Mouse (Mus musculus): Measurements from ENCODE around the gene Gm11172.

Gm11172 gene

DNA sequence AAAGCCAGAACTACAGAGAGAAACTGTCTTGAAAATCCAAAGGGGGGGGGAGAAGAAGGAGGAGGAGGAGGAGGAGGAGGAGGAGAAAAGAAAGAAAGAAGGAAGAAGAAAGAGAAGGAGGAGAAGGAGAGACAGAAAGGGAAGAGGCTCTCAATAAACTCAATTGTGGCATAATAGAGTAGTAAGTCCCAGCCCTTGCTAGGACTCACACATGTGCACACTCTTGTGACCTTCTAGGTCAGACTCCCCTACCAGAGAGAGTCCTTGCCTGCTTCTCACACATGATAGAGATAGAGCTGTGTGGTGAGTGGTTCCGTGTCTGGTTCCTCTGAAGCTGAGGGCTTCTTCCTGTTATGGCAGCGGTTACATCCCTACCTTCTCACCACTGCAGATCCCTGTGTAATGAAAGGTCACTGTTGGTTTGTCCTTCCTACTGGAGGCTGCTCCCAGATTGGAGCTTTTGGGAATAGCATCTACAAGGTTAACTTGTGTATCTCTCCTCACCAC lies at the start of gene Gm11172:
Gm11172 (plus strand) TSS at position 51 of the 507 bp plus-strand sequence.
- in situ Hi-C loops (cut with MboI; ENCODE audit: unreplicated experiment in 2 of 2), result no loop called here

DNA sequence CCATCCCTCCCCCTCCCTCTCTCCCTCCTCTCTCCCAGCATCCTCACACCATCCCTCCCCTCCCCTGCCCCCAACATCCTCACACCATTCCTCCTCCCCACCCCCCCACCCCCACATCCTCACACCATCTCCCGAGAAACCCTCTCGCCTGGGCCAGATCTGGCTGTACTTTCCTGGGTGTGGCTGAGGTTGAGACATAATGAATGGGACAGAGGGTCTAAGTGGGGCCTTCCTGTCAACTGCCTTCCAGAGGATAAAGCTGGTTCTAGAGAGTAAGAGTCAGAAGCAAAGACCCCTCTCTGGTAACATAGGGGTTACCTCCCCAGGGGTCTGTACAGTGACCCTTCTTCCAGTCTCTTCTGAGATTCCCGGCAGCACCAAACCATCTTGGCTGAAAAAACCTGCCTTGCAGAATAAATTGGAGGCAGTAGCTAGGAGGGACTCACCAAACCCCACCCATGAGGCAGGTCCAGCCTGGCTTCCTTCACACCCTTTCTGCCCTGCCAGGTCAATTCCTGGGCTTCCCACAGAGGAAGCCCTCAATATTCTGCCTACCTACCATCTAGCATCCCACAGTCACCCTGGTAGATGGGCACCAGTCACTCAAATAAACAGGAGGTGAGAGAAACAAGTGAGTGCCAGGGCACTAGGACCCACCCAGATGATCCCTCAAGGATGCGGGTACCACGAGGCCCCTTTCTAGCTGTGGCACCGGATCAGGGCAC lies 49.0 kb upstream of the Gm11172 start:
- in situ Hi-C loops (cut with MboI; ENCODE audit: unreplicated experiment in 2 of 2), result no loop called here

DNA sequence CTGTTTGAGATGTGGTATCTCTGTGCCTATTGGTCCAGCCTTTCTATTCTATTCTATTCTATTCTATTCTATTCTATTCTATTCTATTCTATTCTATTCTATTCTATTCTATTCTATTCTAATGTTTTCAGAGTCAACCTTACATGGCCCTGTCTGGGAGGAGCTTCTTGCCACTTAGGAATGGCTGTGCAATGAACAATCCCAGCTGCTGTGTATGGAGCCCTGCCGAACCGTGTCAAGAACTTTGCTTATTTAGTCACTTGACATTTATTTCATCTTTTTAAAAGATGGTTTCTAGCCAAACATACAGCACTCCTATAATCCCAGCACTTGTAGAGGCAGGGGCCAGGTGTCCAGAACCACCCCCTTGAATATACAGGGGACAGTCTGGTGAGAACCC lies 48.4 kb upstream of the Gm11172 start:
- in situ Hi-C loops (cut with MboI; ENCODE audit: unreplicated experiment in 2 of 2), result no loop called here

DNA sequence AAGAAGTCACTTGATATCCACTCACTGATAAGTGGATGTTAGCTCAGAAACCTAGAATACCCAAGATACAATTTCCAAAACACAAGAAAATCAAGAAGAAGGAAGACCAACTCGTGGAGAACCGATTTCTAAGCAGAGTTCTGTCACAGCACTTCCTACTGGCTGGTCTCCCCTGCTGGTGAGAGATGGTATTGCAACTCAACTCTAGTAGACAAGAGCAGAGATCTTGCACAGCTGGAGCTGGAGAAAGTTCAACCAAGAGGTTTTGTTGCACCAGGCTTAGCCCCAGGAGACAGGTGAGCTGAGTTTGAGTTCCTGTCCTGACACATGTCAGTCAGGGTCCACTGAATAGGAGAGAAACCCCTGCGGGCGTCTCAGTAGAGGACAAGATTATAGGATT lies 45.6 kb upstream of the Gm11172 start:
- in situ Hi-C loops (cut with MboI; ENCODE audit: unreplicated experiment in 2 of 2), result loop anchor here in 1 of 2 experiments (5.0 kb wide), 1 partner anchor 35 kb away; no protein-coding TSS in a partner anchor

DNA sequence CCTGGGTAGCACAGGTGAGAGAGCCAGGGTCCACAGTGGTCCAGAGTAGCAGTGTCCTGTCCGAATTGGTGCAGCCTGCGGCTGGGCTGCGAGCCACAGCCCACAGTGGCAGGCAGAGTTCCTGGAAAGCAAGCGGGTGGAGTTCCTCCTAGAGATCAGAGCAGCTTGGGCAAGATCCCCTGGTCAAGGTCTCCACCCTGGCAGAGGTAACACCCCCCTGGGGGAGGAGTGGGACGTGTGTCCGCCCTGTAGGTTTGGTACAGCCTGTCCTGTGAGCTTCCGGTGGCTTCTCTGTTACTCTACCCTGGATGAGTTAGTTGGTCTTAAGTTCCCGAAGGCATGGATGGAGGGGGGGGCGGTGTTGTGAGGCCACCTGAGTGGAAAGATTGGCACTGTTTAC lies 43.9 kb upstream of the Gm11172 start:
- in situ Hi-C loops (cut with MboI; ENCODE audit: unreplicated experiment in 2 of 2), result loop anchor here in 1 of 2 experiments (5.0 kb wide), 1 partner anchor 37 kb away; no protein-coding TSS in a partner anchor

DNA sequence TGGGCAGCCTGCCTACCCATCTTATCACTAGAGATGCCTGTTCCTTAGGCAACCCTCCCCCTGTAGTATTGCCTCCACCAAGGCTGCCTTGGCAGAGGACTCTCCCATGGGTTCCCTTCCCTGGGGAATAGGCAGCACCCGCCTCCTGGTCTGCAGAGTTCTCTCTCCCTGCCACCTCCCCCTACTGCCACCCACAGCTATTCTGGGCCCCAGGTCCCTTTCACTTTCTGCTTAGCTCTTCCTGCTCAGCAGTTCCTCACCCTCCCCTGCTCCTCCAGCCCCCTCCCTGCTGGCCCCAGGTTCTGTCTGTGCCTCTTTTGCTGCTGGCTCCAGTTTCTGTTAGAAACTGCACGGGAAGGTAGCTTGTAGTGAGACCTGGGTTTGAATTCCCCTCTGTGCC lies 43.1 kb upstream of the Gm11172 start:
- in situ Hi-C loops (cut with MboI; ENCODE audit: unreplicated experiment in 2 of 2), result loop anchor here (5.0 to 10.0 kb wide), 2 partner anchors 37 to 125 kb away; no protein-coding TSS in a partner anchor

DNA sequence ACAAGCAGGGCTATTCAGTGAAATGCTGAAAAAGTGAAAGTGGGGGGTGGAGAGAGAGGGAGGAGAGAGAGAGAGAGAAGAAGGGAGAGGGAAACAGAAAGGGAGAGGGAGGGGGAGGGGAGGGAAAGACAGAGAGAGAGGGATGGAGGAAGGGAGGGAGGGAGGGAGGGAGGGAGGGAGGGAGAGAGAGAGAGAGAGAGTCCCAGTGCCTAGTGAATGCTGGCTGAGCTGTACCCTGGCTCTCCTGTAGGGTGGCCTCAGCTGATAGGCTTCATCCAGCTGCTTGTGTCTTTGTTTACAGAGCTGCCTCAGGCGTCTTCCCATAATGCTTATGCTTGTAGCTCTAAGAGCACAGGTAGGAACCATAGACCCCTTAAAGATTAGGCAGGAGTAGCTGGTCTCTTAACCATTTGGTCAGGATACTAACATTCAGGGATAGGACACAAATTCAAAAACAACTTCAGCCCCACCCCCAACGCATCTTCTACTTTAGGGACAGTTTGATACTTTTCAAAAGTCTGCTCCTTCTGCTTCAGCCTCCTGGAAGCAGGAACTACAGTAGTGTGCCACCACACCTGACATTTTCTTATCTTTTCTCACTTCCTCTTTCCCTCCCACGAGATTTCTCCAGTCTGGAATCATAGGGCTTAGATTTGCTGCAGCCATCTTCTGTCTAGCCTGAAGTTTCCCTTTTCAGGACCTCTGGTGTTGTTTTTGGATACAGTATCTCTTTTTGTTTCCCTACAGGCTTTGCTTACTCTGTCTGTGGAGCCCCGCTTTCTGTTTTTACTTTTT lies 42.0 kb upstream of the Gm11172 start:
- in situ Hi-C loops (cut with MboI; ENCODE audit: unreplicated experiment in 2 of 2), result loop anchor here in 1 of 2 experiments (5.0 to 10.0 kb wide), 2 partner anchors 38 to 126 kb away; no protein-coding TSS in a partner anchor

DNA sequence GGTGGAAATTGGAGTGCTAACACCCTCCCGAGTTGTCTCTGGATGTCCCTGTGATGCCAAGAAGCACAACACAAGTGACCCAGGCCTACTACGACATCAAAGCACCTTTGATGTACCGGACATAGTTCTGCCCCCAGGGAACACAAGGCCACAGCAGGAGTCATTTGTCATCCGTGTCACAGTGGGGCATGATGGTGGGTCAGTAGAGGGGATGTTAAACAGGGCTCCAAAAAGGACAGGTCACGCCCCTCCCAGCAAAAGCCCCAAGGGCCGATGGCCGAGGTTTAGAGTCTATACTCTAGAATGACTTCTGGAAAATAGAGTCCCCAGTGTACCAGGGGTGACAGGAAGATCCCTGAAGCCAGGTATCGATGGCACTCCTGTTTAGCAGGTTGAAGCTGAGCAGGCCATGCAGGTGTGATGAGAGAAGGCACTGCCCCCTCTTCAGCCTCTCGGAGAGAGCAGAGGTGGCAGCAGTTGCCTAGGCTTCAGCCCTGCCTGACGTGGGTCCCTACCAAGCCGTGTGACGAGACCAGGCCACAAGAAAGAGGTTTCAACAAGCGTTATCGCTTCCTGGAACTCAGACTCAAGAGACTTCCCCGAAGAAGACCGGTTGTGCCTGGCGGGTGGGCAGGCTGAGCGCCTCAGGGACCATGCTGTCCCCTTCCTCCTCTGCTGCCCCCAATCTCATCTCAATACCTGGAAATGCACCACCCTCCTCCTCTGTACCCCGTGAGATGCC lies 40.8 kb upstream of the Gm11172 start:
- in situ Hi-C loops (cut with MboI; ENCODE audit: unreplicated experiment in 2 of 2), result loop anchor here in 1 of 2 experiments (5.0 to 10.0 kb wide), 2 partner anchors 40 to 127 kb away; no protein-coding TSS in a partner anchor

DNA sequence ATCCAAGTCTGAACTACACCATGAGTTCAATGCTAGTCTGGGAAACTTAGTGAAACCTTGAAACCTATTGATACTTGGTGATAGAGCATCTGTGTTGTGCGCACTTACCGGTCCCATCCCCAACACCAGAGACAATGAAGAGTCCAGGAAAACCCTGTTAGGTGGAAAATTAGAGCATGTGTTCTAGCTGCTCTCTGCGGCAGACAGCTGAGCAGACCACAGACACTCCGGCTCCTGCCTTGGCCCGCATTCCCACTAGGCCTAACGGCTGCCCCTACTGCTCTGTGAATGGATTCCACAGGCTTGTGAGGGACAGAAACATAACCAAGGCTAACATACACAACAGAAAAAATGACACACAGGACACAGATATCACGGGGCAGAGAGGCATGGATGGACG lies 39.2 kb upstream of the Gm11172 start:
- in situ Hi-C loops (cut with MboI; ENCODE audit: unreplicated experiment in 2 of 2), result loop anchor here in 1 of 2 experiments (5.0 to 10.0 kb wide), 2 partner anchors 41 to 129 kb away; no protein-coding TSS in a partner anchor

DNA sequence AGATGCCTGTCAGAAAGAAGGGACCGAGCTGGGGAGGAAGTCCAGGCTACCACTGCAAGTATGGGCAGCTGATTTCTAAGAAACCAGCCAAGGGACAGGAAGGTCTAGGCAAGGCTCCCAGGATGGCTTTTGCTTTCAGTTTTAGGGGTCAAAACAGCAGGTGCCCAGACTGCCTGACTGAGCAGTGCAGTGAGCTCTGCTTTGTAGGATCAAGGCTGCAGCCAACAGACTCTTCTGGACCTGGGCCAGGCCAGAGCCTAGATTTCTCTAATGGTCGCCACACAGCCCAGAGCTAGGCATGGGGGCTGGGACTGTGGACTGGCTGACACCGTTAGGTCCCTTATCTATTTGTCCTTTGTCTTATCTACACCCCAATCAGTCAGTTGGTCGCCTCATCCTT lies 38.0 kb upstream of the Gm11172 start:
- in situ Hi-C loops (cut with MboI; ENCODE audit: unreplicated experiment in 2 of 2), result loop anchor here in 1 of 2 experiments (5.0 to 10.0 kb wide), 2 partner anchors 42 to 130 kb away; no protein-coding TSS in a partner anchor

DNA sequence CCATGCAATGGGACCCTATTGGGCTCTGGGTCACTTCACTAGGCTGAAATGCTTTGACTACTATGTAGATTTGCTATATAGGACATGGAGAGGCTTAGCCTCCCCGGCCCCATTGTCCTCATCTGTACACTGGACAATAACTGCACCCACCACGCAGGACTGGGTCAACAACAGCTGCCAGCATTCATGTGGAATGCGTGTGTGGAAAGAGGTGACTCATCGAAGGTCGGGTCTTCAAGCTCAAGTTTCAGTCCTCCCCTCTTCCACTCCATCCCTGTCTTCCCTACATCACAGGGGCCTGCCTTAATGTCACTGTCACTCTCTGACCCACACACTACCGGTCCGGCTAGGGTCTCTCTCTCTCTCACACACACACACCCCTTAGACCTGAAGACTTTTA lies 36.4 kb upstream of the Gm11172 start:
- in situ Hi-C loops (cut with MboI; ENCODE audit: unreplicated experiment in 2 of 2), result loop anchor here in 1 of 2 experiments (10.0 kb wide), 1 partner anchor 132 kb away; no protein-coding TSS in a partner anchor

DNA sequence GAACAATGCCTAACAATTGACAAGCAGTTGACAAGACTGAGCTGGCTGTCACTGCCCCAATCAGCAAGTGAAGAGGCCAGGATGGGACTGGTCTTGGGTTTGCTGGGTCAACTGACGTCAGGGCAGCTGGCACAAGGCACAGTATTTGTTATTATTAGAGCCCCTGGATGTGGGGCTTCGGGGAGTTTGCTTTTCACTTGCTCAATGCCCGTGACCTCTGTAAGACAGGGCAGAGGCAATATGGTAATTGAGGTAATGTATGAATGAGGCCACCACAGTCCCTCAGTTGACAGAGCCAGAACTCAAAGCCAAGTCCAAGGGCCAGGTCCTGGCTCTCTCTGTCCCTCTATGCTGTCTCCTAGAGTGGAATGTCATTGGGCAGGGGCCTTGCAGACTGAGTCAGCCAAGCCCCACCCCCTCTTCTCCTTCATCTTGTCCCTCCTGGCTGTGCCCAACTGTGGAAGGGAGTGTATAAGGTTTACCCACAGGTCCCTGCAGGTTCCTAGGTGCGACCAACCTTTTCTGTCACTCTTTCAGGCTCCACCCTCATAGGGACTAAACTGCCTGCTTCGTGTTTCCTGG lies 35.0 kb upstream of the Gm11172 start:
- in situ Hi-C loops (cut with MboI; ENCODE audit: unreplicated experiment in 2 of 2), result loop anchor here in 1 of 2 experiments (10.0 kb wide), 1 partner anchor 133 kb away; no protein-coding TSS in a partner anchor

DNA sequence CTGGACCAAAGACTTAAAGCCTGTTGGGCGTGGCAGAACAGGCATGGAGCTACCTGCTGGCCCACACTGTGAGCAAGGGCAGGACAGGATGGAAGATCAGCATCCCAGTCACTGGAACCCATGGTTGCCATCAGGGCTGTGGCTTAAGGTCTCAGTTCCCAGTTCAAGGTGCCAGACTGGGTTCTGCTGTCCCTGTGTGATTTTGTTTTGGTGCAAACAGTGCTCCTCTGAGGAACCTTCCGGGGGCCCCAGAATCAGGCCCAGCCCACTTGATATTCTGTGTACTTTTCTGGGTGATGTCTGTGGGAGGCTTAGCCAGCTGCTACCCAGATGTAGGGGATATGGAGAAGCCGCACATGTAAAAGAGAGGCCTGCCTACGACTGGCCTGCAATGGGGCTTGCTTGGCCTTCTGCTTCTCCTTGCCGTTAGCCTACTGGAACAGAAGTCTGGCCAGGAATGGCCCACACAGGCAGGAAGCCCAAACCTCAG lies 32.0 kb upstream of the Gm11172 start:
- in situ Hi-C loops (cut with MboI; ENCODE audit: unreplicated experiment in 2 of 2), result no loop called here

DNA sequence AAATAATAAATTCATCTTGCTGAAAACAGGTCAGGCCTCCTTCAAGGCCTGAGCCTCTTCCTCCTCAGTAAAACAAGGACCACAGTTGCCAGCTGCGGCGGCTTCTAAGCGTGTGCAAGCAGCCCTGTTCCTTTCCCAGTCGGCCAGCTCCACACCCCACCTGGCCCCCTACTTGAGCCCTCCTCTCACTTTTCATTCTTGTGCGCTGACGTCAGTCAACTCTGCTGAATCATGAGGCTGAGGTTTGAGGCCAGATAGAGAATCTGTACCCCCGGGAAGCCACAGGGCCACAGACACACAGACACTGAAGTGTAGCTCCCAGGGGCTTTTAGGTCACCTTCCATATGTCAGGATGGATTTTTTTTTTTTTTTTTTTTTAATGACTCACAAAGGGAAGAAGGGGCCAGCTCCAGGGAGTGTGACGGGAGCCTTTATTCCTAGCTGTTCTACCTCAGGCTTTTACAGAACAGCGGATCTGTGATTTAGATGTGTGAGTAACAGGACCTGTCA lies 30.8 kb upstream of the Gm11172 start:
- in situ Hi-C loops (cut with MboI; ENCODE audit: unreplicated experiment in 2 of 2), result no loop called here

DNA sequence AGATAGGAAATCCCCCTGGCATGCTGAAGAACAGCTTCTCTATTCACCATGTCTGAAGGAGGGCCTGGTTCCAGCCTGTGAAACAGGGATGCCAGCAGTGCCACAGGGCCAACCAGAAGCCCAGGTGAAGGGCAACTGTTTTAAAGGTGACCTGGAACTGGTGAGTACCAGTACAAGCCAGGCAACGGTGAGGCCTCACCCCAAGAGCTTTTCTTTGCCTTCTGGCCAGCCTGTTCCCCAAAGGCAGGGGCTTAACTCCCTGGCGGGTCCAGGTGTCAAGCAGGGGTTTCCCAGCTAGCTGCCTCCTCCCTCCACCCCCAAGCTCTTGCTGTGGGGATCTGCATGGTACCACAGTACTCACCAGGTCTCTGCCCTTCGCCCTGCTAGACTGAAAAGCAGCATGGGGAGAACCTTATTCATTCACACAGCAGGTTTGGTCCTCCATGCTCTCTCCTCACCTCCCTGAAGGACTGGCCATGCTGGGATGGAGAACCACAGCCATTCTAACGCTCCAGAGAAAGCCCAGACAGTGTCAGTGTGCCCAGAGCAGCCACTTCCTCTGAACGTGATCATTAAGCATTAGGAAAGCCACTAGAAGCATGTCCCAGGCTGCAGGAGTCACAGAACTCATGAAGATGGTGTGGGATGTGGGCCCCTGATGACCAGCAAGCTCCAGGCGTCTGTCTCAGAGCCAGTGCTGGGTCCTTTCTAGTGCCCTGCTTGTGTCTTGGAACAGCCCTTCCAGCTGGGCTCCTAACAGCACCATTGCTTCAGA lies 30.2 kb upstream of the Gm11172 start:
- in situ Hi-C loops (cut with MboI; ENCODE audit: unreplicated experiment in 2 of 2), result no loop called here

DNA sequence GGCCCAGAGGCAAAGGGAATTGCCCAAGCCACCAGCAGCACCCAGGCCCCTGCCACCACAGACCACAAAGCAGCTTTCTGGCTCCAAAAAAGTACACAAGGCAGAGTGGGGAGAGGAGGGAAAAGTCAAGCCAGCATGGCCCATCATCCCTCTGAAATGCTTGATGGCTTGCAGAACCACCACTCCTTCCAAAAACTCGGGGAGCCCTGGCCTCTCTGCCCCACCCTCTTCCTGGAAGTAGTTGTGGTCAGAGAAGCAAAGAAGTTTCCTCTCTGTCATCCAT lies 29.6 kb upstream of the Gm11172 start:
- in situ Hi-C loops (cut with MboI; ENCODE audit: unreplicated experiment in 2 of 2), result no loop called here

DNA sequence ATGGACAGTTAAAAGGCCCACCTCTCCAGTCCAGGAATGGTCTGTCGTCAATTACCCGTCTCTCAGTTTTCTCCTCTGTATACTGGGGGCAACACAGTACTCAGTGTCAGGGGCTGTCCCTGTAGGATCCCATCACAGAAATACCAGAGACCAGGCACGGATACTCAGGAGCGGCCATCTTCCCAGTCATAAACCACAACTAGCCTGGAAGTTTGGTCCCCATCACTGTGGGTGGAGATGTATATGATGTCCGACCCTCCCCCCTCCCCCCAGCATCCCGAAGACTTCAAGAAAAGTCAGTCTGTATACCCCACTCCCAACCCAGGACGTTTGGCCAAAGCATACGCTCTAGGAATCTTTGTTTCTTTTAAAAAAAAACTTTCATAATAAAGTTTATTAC lies 29.3 kb upstream of the Gm11172 start:
- in situ Hi-C loops (cut with MboI; ENCODE audit: unreplicated experiment in 2 of 2), result no loop called here

DNA sequence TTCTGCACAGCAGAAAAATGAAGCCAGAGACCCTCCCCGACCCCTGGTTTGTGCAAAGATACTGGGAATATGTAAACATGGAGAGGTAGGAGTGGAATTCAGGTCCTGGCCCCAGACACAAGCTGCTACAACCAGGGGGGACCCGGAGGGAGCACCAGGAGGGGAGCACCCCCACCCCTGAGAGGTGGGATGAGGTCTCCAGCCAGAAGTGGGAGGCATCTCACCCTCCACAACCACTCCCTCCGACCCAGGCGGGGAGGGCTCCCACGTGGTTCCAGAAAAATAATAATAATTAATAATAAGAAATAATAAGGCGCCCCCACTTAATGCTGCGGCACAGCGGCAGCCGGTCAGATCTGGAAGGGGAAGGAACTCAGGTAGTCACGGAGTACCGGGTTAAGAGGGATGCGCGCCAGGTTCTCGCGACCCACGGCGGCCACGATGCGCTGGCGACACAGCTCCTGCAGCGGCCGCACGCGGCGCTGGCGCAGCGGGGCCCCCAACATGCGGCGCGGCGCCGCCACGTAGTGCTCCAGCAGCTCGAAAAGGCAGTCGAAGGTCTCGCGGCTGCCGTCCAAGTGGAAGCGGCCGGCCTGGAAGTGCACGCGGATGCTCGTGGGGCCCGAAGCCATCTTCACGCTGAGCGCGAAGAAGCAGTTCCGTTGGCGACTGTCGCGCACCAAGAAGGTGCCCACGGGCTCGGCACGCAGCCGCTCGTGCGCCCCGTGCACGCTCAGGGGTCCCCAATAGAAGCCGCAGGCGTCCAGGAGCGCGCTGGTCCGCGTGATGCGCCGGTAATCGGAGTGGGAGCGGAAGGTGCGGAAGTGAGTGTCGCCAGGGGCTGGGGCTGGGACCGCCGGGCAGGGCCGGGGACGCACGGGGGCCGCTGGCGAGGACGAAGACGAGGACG lies 28.6 kb upstream of the Gm11172 start:
- in situ Hi-C loops (cut with MboI; ENCODE audit: unreplicated experiment in 2 of 2), result no loop called here

Data from v-Abl transformed pro-B cells (cell line).